Mouse (Mus musculus) ES-E14 (cell line): ENCODE results near the gene 4930442H23Rik. TPM values are rescaled to one million over a fixed set of nuclear protein-coding genes. Genes with fewer than 3 reads are reported as not detected.

ENCODE experiments used
- DNase-seq: peaks from one replicate; pipeline ENCODE4 v3.0.0-alpha.2; 2013; ENCODE audit warnings: low read depth, low spot score
- H3K27ac ChIP-seq: 2 replicates; pipeline ENCODE4 v1.5.1; 2012; ENCODE audit warnings: low read depth, mild to moderate bottlenecking, low read length, moderate library complexity, mixed read lengths; ENCODE audit not compliant: poor library complexity, insufficient read depth, severe bottlenecking
- H3K36me3 ChIP-seq: 2 replicates; pipeline ENCODE4 v1.6.1; 2012; ENCODE audit warnings: mild to moderate bottlenecking, low read length, moderate library complexity, mixed read lengths; ENCODE audit not compliant: control insufficient read depth, poor library complexity, insufficient read depth, severe bottlenecking
- H3K4me1 ChIP-seq, 2 experiments: fragments of 150-350 bp in 1 of 2; sonication (generic) in 1 of 2; 2 replicates each; pipeline ENCODE4 v1.6.1; 2012; ENCODE audit warnings: low read length in 2 of 2, mild to moderate bottlenecking in 1 of 2, mixed read lengths in 1 of 2; ENCODE audit not compliant: control insufficient read depth in 2 of 2, insufficient read depth in 2 of 2, poor library complexity in 1 of 2
- H3K4me3 ChIP-seq, 2 experiments: fragments of 150-350 bp in 1 of 2; sonication (generic) in 1 of 2; 2 replicates each; pipeline ENCODE4 v1.5.1; 2012; ENCODE audit warnings: low read length in 2 of 2, low read depth in 1 of 2, mild to moderate bottlenecking in 1 of 2, mixed read lengths in 1 of 2; ENCODE audit not compliant: insufficient read depth in 1 of 2, poor library complexity in 1 of 2, severe bottlenecking in 1 of 2
- H3K9ac ChIP-seq: 2 replicates; pipeline ENCODE4 v1.6.1; 2012; ENCODE audit warnings: low read depth, mild to moderate bottlenecking, low read length, mixed read lengths; ENCODE audit not compliant: poor library complexity, insufficient read depth, severe bottlenecking
- H3K9me3 ChIP-seq: fragments of 150-350 bp; sonication (generic); 2 replicates; pipeline ENCODE4 v1.6.1; 2012; ENCODE audit warnings: low read depth, mild to moderate bottlenecking, low read length; ENCODE audit not compliant: control insufficient read depth, insufficient read depth
- CHD2 ChIP-seq: IDR thresholded peaks from 2 replicates; pipeline ENCODE4 v1.6.1; 2014; ENCODE audit warnings: mild to moderate bottlenecking, low read depth, low read length, inconsistent platforms
- HCFC1 ChIP-seq: IDR thresholded peaks from 2 replicates; pipeline ENCODE4 v1.6.1; 2012; ENCODE audit warnings: low read length, inconsistent platforms, borderline replicate concordance; ENCODE audit not compliant: insufficient read depth
- MAFK ChIP-seq: IDR thresholded peaks from 2 replicates; pipeline ENCODE4 v1.6.1; 2014; ENCODE audit warnings: mild to moderate bottlenecking, low read depth, low read length, inconsistent platforms; ENCODE audit not compliant: insufficient read depth
- ZC3H11A ChIP-seq: IDR thresholded peaks from 2 replicates; pipeline ENCODE4 v1.6.1; 2012; ENCODE audit warnings: low read depth, mild to moderate bottlenecking, inconsistent platforms, low read length, borderline replicate concordance
- ZNF384 ChIP-seq: IDR thresholded peaks from 2 replicates; pipeline ENCODE4 v1.6.1; 2012; ENCODE audit warnings: low read depth, low read length, inconsistent platforms
- in situ Hi-C, 2 experiments: fragments of 600-800 bp; cut with MboI; formaldehyde crosslinking; loops; one replicate each; pipeline ENCODE4 v1.15.1; 2025; ENCODE audit warnings: low sequenced_read_pairs in 2 of 2, inconsistent platforms in 1 of 2; ENCODE audit not compliant: unreplicated experiment in 2 of 2
- total RNA-seq: library from RNA; depleted of rRNA; stranded (reverse); fragments of 300-350 nt; gene quantifications from 2 replicates; pipeline ENCODE4 v1.2.3, GENCODE M21; 2012

The 4930442H23Rik gene
- total RNA-seq, 1 experiment: 0.54 TPM

- peak overlapping the region; percentile 90 for H3K9ac ChIP-seq
- peak overlapping the region; percentile 90 to 91 for H3K4me3 ChIP-seq
- no peaks in the 10 kb centered on the region for H3K9me3 ChIP-seq
- peak overlapping the region; percentile 82 for H3K27ac ChIP-seq
- H3K36me3 ChIP-seq: no peaks in the 10 kb centered on the region
- peaks cover 3 to 31% of the 10 kb centered on the region in 2 experiments; a peak in 3 of 4 replicates for H3K4me1 ChIP-seq
- DNase-seq: no peak
- TF ChIP-seq MAFK: no peak
- in situ Hi-C loops: no loop called here
Measured at GRCm38 (mm10) chr10:81138131-81138782, 45.4 kb downstream of the 4930442H23Rik start.

DNA sequence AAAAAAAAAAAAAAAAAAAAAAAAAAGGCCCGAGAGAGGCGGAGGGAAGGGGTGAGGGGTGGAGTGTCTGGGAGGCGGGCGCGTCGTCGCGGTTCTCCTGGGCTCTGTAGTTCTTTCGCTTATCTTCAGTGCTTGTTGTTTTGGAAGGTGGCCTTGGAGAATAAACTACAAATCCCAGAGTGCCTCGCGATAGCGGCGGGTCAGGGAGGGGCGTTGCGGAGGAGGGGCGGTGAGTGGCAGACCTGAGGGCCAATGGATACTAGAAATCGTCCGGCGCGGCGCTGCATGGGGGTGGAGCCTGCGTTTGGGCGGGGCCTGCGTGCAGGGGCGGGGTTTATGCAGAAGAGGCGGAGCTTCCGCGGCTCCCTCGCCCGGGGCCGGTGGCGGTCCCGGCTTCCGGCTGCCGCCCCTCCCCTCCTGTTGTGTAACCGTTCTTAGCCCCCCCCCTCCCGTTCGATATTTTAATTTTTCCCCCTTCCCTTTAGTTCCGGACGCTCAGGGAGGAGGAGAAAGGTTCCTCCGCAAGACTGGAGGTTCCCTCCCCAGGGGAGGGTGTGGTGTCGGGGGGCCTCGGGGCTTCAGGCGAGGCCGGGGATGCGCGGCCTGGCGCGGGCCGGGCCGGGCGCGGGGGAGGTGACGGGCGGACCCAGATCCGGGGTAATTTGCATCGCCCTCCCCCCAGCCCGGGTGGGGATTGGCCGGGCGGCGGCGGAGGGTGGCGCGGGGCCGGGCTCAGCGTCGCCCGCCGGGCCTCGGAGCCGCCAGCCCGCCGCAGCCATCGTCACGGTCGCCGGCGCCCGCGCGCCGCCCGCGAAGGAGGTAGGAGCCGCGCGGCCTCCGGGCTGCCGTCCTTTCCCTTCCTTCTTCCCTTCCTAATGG is 46.2 kb downstream of the 4930442H23Rik start:
- Histone ChIP-seq H3K27ac (peak overlapping the region; percentile 82), H3K4me3 (peak overlapping the region; percentile 91 to 96), H3K9me3 (no peaks in the 10 kb centered on the region), H3K36me3 (no peaks in the 10 kb centered on the region), H3K9ac (peak overlapping the region; percentile 90), H3K4me1 (peaks cover under 1 to 24% of the 10 kb centered on the region in 2 experiments; a peak in 3 of 4 replicates)
- in situ Hi-C loops: no loop called here
- DNase-seq: peak; percentile 96
- TF ChIP-seq MAFK (no peak), ZC3H11A (no peak), CHD2 (peak; percentile 80), ZNF384 (peak; percentile 99), HCFC1 (peak; percentile 97)

DNA sequence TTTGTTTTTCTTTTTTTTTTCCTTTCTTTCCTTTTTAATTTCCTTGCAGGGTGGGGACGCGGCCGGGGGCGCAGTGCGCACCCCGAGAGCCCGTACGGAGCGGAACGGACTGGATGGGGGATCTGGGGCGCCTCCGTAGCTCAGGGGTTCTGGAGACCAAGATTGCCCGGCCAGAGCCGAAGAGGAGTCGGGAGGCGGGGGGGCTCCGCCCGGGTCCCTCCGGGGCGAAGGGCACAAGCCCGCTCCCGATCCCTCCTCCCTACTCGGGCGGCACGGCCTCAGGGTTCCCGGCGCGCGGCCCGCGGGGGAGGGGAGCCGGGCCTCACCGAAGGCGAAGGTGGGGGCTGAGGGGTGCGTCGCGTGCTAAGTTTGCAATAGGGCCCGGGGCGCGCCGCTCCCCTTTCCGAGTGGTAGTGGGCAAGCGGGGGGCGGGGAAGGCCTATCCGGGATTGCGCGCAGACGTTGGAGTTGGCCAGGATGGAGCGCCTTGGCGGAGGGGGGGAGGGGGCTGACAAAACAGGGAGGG is 46.9 kb downstream of the 4930442H23Rik start:
- Histone ChIP-seq H3K4me1 (peaks cover 0 to 21% of the 10 kb centered on the region in 2 experiments; a peak in 3 of 4 replicates), H3K9me3 (no peaks in the 10 kb centered on the region), H3K36me3 (no peaks in the 10 kb centered on the region), H3K27ac (peak overlapping the region; percentile 86), H3K4me3 (peak overlapping the region; percentile 86 to 96), H3K9ac (peak overlapping the region; percentile 91)
- in situ Hi-C loops: no loop called here
- no peak for DNase-seq
- TF ChIP-seq CHD2 (no peak), HCFC1 (no peak), ZNF384 (no peak), MAFK (no peak), ZC3H11A (no peak)

DNA sequence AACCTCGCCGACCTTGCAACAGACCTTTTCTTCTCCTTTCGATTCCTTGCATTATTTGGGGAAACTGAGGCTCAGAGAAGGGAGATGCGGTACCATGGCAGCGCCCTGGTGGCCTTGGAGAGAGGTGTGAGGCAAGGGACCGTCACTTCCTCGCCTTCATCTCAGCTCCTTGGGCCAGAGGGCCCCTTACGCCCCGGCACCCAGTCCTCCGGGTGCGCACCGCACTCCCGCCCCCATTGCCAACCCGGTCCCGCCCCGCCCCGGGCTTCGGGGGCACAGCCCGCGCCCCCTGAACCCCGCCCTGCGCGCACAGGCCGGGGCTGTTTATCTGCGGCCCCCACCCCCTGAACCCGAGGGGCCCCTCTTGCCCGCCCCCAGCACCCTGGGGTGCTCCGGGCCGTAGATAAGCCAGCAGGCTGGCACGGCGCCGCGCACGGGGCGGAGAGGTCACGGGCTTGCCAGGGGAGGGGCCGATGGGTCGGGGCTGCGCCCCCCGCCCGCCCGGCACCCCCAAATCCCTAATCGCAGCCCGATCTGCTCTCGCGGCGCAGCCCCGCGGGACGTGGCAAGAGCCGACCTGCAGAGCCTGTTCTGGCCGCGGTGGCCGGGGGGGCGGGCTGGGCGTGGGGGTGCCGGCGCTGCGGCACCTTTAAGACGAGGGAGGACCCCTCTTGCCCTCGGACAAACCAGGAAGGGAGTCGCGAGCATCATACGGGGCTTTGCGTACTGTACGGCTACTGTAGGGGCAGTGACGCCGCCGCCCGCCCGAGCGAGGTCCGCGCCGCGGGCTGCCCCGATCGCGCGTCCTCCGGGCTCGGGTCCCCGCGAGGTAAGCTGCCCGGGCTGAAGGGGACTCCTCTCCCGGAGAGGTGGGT is 47.6 kb downstream of the 4930442H23Rik start:
- peak overlapping the region; percentile 86 to 96 for H3K4me3 ChIP-seq

More for the DNA sequence above, 47.6 kb downstream of the 4930442H23Rik start:
- in situ Hi-C loops: no loop called here
- Histone ChIP-seq H3K4me1 (peaks cover 0 to 21% of the 10 kb centered on the region in 2 experiments; a peak in 3 of 4 replicates), H3K27ac (peak overlapping the region; percentile 86), H3K36me3 (no peaks in the 10 kb centered on the region), H3K9me3 (no peaks in the 10 kb centered on the region), H3K9ac (peak overlapping the region; percentile 91)
- no peak for DNase-seq
- TF ChIP-seq ZNF384 (no peak), ZC3H11A (no peak)
